Mouse (Mus musculus) hindbrain, embryonic 11.5 days (tissue): Measurements from ENCODE around the gene Zbtb41. TPM values are rescaled to one million over a fixed set of nuclear protein-coding genes. Genes with fewer than 3 reads are reported as not detected.

Experiments used
- ATAC-seq: fragments of 200-750 bp; cut with Nextera tagmentation; 2 replicates; pipeline ENCODE4 v1.8.0; 2017; ENCODE audit warnings: mild to moderate bottlenecking, moderate TSS enrichment, moderate library complexity; ENCODE audit not compliant: low FRiP score
- DNase-seq: peaks from one replicate; pipeline ENCODE4 v3.0.0-alpha.2; 2015; ENCODE audit warnings: low spot score
- H3K27ac ChIP-seq: fragments of 300-500 bp; sonication (generic); 2 replicates; pipeline ENCODE4 v1.5.1; 2014; ENCODE audit warnings: mild to moderate bottlenecking, low read depth, low read length
- H3K27me3 ChIP-seq: fragments of 300-500 bp; sonication (generic); 2 replicates; pipeline ENCODE4 v1.6.1; 2014; ENCODE audit warnings: mild to moderate bottlenecking, low read length, moderate library complexity, mixed read lengths; ENCODE audit not compliant: control insufficient read depth, insufficient read depth
- H3K36me3 ChIP-seq: fragments of 300-500 bp; sonication (generic); 2 replicates; pipeline ENCODE4 v1.6.1; 2014; ENCODE audit warnings: mild to moderate bottlenecking, low read length, moderate library complexity, mixed read lengths; ENCODE audit not compliant: control insufficient read depth, insufficient read depth
- H3K4me1 ChIP-seq: fragments of 300-500 bp; sonication (generic); replicated peaks from 2 replicates; pipeline ENCODE4 v1.6.1; 2014; ENCODE audit warnings: low read length, mixed read lengths; ENCODE audit not compliant: control insufficient read depth, insufficient read depth
- H3K4me2 ChIP-seq: fragments of 300-500 bp; sonication (generic); replicated peaks from 2 replicates; pipeline ENCODE4 v1.6.1; 2014; ENCODE audit warnings: mild to moderate bottlenecking, low read depth, low read length
- H3K4me3 ChIP-seq: fragments of 300-500 bp; sonication (generic); 2 replicates; pipeline ENCODE4 v1.5.1; 2014; ENCODE audit warnings: low read depth, low read length
- H3K9ac ChIP-seq: fragments of 300-500 bp; sonication (generic); 2 replicates; pipeline ENCODE4 v1.6.1; 2014; ENCODE audit warnings: low read depth, low read length
- H3K9me3 ChIP-seq: fragments of 300-500 bp; sonication (generic); 2 replicates; pipeline ENCODE4 v1.6.1; 2016; ENCODE audit warnings: low read length; ENCODE audit not compliant: control insufficient read depth
- WGBS: fragments of 180-500 bp; shearing (Covaris S2); extraction: QIAGEN DNeasy Blood & Tissue Kit; methylation state at CpG from one replicate; pipeline ENCODE4 v1.1.7; 2014; 5-methylcytosine and 5-hydroxymethylcytosine counted together
- polyA plus RNA-seq: library from polyadenylated mRNA; unstranded; fragments of >200 nt; fragmentation: Nextera tagmentation; extraction: Ambion mirVana; gene quantifications from 2 replicates; pipeline ENCODE4 v1.2.1, GENCODE M21; 2014

Zbtb41 gene
- polyA plus RNA-seq, 1 experiment from 2014 or later = 16.5 TPM

- Histone ChIP-seq H3K4me2 (no peak overlapping the region), H3K9me3 (no peaks in the 10 kb centered on the region), H3K27ac (no peak overlapping the region), H3K4me1 (no peaks in the 10 kb centered on the region), H3K4me3 (no peak overlapping the region), H3K36me3 (peaks cover 4% of the 10 kb centered on the region), H3K9ac (no peak overlapping the region), H3K27me3 (no peaks in the 10 kb centered on the region)
- ATAC-seq = no peak
- WGBS = 100% methylated on average over 2 of the region's 2 CpGs
- no peak for DNase-seq
Measured at GRCm38 (mm10) chr1:139495408-139495807, 73.3 kb downstream of the Zbtb41 start.

- Histone ChIP-seq H3K9me3 (no peaks in the 10 kb centered on the region), H3K9ac (no peak overlapping the region)
- WGBS = 88% methylated on average over 3 of the region's 3 CpGs
Measured at GRCm38 (mm10) chr1:139496212-139496611, 74.1 kb downstream of the Zbtb41 start.

DNA sequence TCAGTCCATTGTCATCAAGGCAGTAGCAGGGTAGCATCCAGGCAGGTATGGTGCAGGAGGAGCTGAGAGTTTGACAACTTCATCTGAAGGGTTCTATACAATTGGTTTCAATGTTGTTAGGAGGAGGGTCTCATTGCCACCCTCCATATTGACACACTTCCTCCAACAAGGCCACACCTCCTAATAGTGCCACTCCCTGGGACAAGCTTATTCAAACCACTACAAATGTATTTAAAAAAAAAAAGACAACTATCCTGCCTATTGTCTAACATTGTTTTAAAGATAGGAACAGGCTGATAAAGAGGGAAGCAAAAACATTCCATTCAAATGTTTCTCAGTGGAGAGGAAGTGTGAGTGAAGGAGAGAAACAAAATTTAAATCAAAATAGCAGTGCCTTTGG is 77.7 kb downstream of the Zbtb41 start:
- H3K27me3 ChIP-seq = no peaks in the 10 kb centered on the region
- ATAC-seq (no peak), DNase-seq (no peak)
- H3K36me3 ChIP-seq = no peaks in the 10 kb centered on the region
- no peak overlapping the region for H3K4me3 ChIP-seq
- H3K4me2 ChIP-seq = no peak overlapping the region
- no peak overlapping the region for H3K9ac ChIP-seq
- H3K9me3 ChIP-seq = no peaks in the 10 kb centered on the region
- H3K4me1 ChIP-seq = no peaks in the 10 kb centered on the region
- no peak overlapping the region for H3K27ac ChIP-seq

More at GRCm38 (mm10) chr1:139496212-139496611, 74.1 kb downstream of the Zbtb41 start:
- ATAC-seq (no peak), DNase-seq (no peak)
- Histone ChIP-seq H3K4me3 (no peak overlapping the region), H3K27me3 (no peaks in the 10 kb centered on the region), H3K4me1 (no peaks in the 10 kb centered on the region), H3K27ac (no peak overlapping the region), H3K36me3 (peaks cover 4% of the 10 kb centered on the region), H3K4me2 (no peak overlapping the region)

DNA sequence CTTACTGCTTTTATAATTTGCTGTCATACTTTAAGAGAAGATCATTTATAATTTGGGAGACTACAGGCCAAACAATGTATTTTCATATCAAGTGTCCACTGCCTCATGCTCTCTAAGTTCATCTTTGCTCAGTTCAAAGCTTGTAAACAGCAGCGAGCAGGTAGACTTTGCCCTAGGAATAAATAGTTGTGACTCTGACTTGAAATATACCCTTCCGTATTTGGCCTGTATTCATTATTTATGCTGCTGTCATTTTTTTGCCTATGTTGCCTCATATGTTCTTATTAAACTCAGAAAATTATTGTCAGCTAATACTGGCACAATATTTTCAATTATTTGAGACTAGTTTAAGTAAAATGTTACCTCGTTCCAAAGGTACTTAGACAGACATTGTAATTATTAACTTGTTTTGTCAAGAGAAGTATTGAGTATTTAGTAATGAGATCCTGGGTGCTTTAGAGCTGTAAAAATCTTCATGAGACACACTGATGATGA is 79.2 kb downstream of the Zbtb41 start, which contains the start of gene F13b:
Gene F13b, plus strand, starts transcription at position 445 of the 495 bp plus-strand sequence.
- no peak for DNase-seq
- no peak within 1 kb of the TSS for H3K4me3 ChIP-seq
- no peak within 1 kb of the TSS for H3K9ac ChIP-seq
- H3K27ac ChIP-seq = no peak within 1 kb of the TSS
- no peak for ATAC-seq
- H3K4me1 ChIP-seq = no peaks in the 10 kb centered on the region
- H3K4me2 ChIP-seq = no peak within 1 kb of the TSS
- WGBS = 92% methylated on average over 3 of the region's 3 CpGs
- H3K27me3 ChIP-seq = no peaks in the 10 kb centered on the region
- H3K36me3 ChIP-seq = no peaks in the 10 kb centered on the region
- no peaks in the 10 kb centered on the region for H3K9me3 ChIP-seq

Other genes with a start within 250 kb of the Zbtb41 start
- 1.8 and 3.0 TPM in 2 replicates for gene Crb1, start 45.2 kb upstream of the Zbtb41 start, polyA plus RNA-seq
- 25.5 and 31.5 TPM in 2 replicates for gene Aspm, start 32.5 kb downstream of the Zbtb41 start, polyA plus RNA-seq
- gene F13b, start 79.4 kb downstream of the Zbtb41 start, polyA plus RNA-seq = not detected in 2 replicates
- not detected in 2 replicates for gene Cfhr1, start 138.0 kb downstream of the Zbtb41 start, polyA plus RNA-seq